Mouse (Mus musculus): Measurements from ENCODE around the gene Nell2.

- TF ChIP-seq MAX (IDR thresholded peaks at IDR 0.05; ENCODE audit: low read length) (no peak), CTCF (conservative IDR thresholded peaks at IDR 0.05 in 1 of 2, IDR thresholded peaks at IDR 0.05 in 1 of 2; ENCODE audit: low read depth in 2 of 2, low read length in 2 of 2) (no peak), E2F4 (IDR thresholded peaks at IDR 0.05; ENCODE audit: insufficient replicate concordance, low read depth, low read length) (no peak), NRF1 (IDR thresholded peaks at IDR 0.05; ENCODE audit: low read depth, low read length) (no peak), RAD21 (IDR thresholded peaks at IDR 0.05; ENCODE audit: low read depth, low read length) (no peak), POLR2A (IDR thresholded peaks at IDR 0.05; ENCODE audit: low read depth, low read length) (no peak), TBP (conservative IDR thresholded peaks at IDR 0.05; ENCODE audit: low read depth, low read length) (no peak), HCFC1 (IDR thresholded peaks at IDR 0.05; ENCODE audit: low read depth, low read length) (no peak), EP300 (IDR thresholded peaks at IDR 0.05; ENCODE audit: low read length) (no peak), CHD1 (IDR thresholded peaks at IDR 0.05; ENCODE audit: low read depth, low read length) (no peak), MAFK (IDR thresholded peaks at IDR 0.05; ENCODE audit: insufficient replicate concordance, low read length) (no peak), CHD2 (IDR thresholded peaks at IDR 0.05; ENCODE audit: low read length) (no peak), MXI1 (IDR thresholded peaks at IDR 0.05; ENCODE audit: low read depth, low read length) (no peak)
Observed at GRCm38 (mm10) chr15:95430000-95430399, 98.4 kb downstream of the Nell2 start.

All from CH12.LX (cell line).